Mouse (Mus musculus) thymus, adult 2 months (tissue): ENCODE measurements around the gene Tmem136.

Experiments
- CTCF ChIP-seq: fragments of 200-500 bp; IDR thresholded peaks from 2 replicates; pipeline ENCODE4 v1.5.1; 2012; ENCODE audit warnings: mild to moderate bottlenecking, control low read depth, low read length, moderate library complexity, borderline replicate concordance; ENCODE audit not compliant: control insufficient read depth, poor library complexity, insufficient read depth; ENCODE audit errors: extremely low read depth
- POLR2A ChIP-seq: fragments of 200-500 bp; IDR thresholded peaks from 2 replicates; pipeline ENCODE4 v1.6.1; 2012; ENCODE audit warnings: mild to moderate bottlenecking, low read length, control low read depth, moderate library complexity; ENCODE audit not compliant: control insufficient read depth, poor library complexity, insufficient read depth; ENCODE audit errors: extremely low read depth

DNA sequence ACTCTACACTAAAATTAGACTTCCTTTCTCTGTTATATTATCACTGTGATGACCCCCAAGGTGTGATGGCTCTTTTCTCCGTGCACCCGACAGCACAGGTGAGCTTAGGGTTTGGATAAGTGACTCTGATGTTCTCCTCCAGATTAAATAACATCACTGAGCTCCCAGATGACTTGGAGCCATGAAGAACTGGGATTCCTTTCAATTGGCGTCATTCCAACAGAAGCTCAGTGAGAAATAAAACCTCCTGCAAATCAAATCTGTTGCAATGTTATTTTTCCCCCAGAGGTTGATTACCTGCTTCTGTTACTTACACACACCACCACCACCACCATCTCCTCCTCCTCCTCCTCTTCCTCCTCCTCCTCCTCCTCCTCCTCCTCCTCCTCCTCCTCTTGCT lies 22.6 kb downstream of the Tmem136 start:
- TF ChIP-seq CTCF (no peak), POLR2A (no peak)
